Mouse (Mus musculus): ENCODE data around the gene 2200002D01Rik. TPM values are rescaled to one million over a fixed set of nuclear protein-coding genes. Genes with fewer than 3 reads are reported as not detected.

Gene 2200002D01Rik
- 836 and 862 TPM in 2 replicates for polyA plus RNA-seq (2015; fragmentation: Nextera tagmentation; extraction: Ambion mirVana)

GRCm38 (mm10) chr7:29248261-29248841 lies at the start of gene 2200002D01Rik:
TSS of gene 2200002D01Rik (minus strand) at chr7:29248466.
- peaks cover 16% of the 10 kb centered on the region; the same call in 1 of the 2 replicates for H3K4me1 ChIP-seq (replicated peaks; ENCODE audit: control insufficient read depth, insufficient read depth, low read length)
- TF ChIP-seq CTCF (IDR thresholded peaks at IDR 0.05; ENCODE audit: low read depth): peak; percentile 57
- WGBS: 27% methylated on average over 20 of the region's 20 CpGs
- peak within 1 kb of the TSS; percentile 57 for H3K4me3 ChIP-seq (ENCODE audit: low read depth, low read length)
- H3K9ac ChIP-seq (ENCODE audit: low read depth, low read length): peak within 1 kb of the TSS; percentile 70
- H3K4me2 ChIP-seq (replicated peaks; ENCODE audit: low read depth): peak within 1 kb of the TSS; percentile 67
- H3K27ac ChIP-seq (ENCODE audit: low read depth, low read length): peak within 1 kb of the TSS; percentile 97
- no peaks in the 10 kb centered on the region for H3K27me3 ChIP-seq (replicated peaks; ENCODE audit: control insufficient read depth, insufficient read depth, low read length)
- H3K9me3 ChIP-seq (ENCODE audit: control insufficient read depth): no peaks in the 10 kb centered on the region
- H3K36me3 ChIP-seq (ENCODE audit: control insufficient read depth, insufficient read depth): peaks cover 18% of the 10 kb centered on the region; the same call in 1 of the 2 replicates
- peak; percentile 76 for ATAC-seq

- 6% methylated on average over 10 of the region's 10 CpGs for WGBS
- 0 out of 2 replicates have a peak overlapping the region, but pooled peaks have one; percentile 40 for H3K4me2 ChIP-seq (replicated peaks; ENCODE audit: low read depth)
- no peak for ATAC-seq
Measured at GRCm38 (mm10) chr7:29296998-29297397, 48.7 kb upstream of the 2200002D01Rik start.

GRCm38 (mm10) chr7:29295861-29296647 lies 47.8 kb upstream of the 2200002D01Rik start:
- TF ChIP-seq CTCF (IDR thresholded peaks at IDR 0.05; ENCODE audit: low read depth): no peak
- WGBS: 77% methylated on average over 24 of the region's 24 CpGs
- no peaks in the 10 kb centered on the region for H3K36me3 ChIP-seq (ENCODE audit: control insufficient read depth, insufficient read depth)
- H3K9ac ChIP-seq (ENCODE audit: low read depth, low read length): no peak overlapping the region
- H3K9me3 ChIP-seq (ENCODE audit: control insufficient read depth): no peaks in the 10 kb centered on the region
- no peak for ATAC-seq
- 0 out of 2 replicates have a peak, but pooled peaks cover 3% of the 10 kb centered on the region for H3K4me1 ChIP-seq (replicated peaks; ENCODE audit: control insufficient read depth, insufficient read depth, low read length)
- no peak overlapping the region for H3K27ac ChIP-seq (ENCODE audit: low read depth, low read length)
- H3K4me3 ChIP-seq (ENCODE audit: low read depth, low read length): no peak overlapping the region
- H3K27me3 ChIP-seq (replicated peaks; ENCODE audit: control insufficient read depth, insufficient read depth, low read length): no peaks in the 10 kb centered on the region
- H3K4me2 ChIP-seq (replicated peaks; ENCODE audit: low read depth): no peak overlapping the region

More at GRCm38 (mm10) chr7:29296998-29297397, 48.7 kb upstream of the 2200002D01Rik start:
- Histone ChIP-seq H3K9me3 (ENCODE audit: control insufficient read depth) (no peaks in the 10 kb centered on the region), H3K36me3 (ENCODE audit: control insufficient read depth, insufficient read depth) (no peaks in the 10 kb centered on the region), H3K27ac (ENCODE audit: low read depth, low read length) (no peak overlapping the region), H3K4me3 (ENCODE audit: low read depth, low read length) (no peak overlapping the region), H3K27me3 (replicated peaks; ENCODE audit: control insufficient read depth, insufficient read depth, low read length) (no peaks in the 10 kb centered on the region), H3K9ac (ENCODE audit: low read depth, low read length) (no peak overlapping the region), H3K4me1 (replicated peaks; ENCODE audit: control insufficient read depth, insufficient read depth, low read length) (0 out of 2 replicates have a peak, but pooled peaks cover 3% of the 10 kb centered on the region)
- TF ChIP-seq CTCF (IDR thresholded peaks at IDR 0.05; ENCODE audit: low read depth): peak; percentile 89

GRCm38 (mm10) chr7:29294111-29294761 lies 46.0 kb upstream of the 2200002D01Rik start:
- no peak overlapping the region for H3K27ac ChIP-seq (ENCODE audit: low read depth, low read length)
- ATAC-seq: no peak
- H3K4me2 ChIP-seq (replicated peaks; ENCODE audit: low read depth): no peak overlapping the region
- H3K9me3 ChIP-seq (ENCODE audit: control insufficient read depth): no peaks in the 10 kb centered on the region
- no peaks in the 10 kb centered on the region for H3K36me3 ChIP-seq (ENCODE audit: control insufficient read depth, insufficient read depth)
- H3K4me3 ChIP-seq (ENCODE audit: low read depth, low read length): no peak overlapping the region
- no peaks in the 10 kb centered on the region for H3K27me3 ChIP-seq (replicated peaks; ENCODE audit: control insufficient read depth, insufficient read depth, low read length)
- TF ChIP-seq CTCF (IDR thresholded peaks at IDR 0.05; ENCODE audit: low read depth): no peak
- WGBS: 82% methylated on average over 13 of the region's 13 CpGs
- no peak overlapping the region for H3K9ac ChIP-seq (ENCODE audit: low read depth, low read length)
- H3K4me1 ChIP-seq (replicated peaks; ENCODE audit: control insufficient read depth, insufficient read depth, low read length): 0 out of 2 replicates have a peak, but pooled peaks cover 3% of the 10 kb centered on the region

- Histone ChIP-seq H3K27me3 (replicated peaks; ENCODE audit: control insufficient read depth, insufficient read depth, low read length) (no peaks in the 10 kb centered on the region), H3K36me3 (ENCODE audit: control insufficient read depth, insufficient read depth) (no peaks in the 10 kb centered on the region), H3K27ac (ENCODE audit: low read depth, low read length) (peak overlapping the region; percentile 21; the same call in 1 of the 2 replicates), H3K4me3 (ENCODE audit: low read depth, low read length) (no peak overlapping the region), H3K4me2 (replicated peaks; ENCODE audit: low read depth) (0 out of 2 replicates have a peak overlapping the region, but pooled peaks have one; percentile 17), H3K4me1 (replicated peaks; ENCODE audit: control insufficient read depth, insufficient read depth, low read length) (0 out of 2 replicates have a peak, but pooled peaks cover 3% of the 10 kb centered on the region), H3K9ac (ENCODE audit: low read depth, low read length) (no peak overlapping the region), H3K9me3 (ENCODE audit: control insufficient read depth) (no peaks in the 10 kb centered on the region)
- TF ChIP-seq CTCF (IDR thresholded peaks at IDR 0.05; ENCODE audit: low read depth): no peak
- WGBS: 40% methylated on average over 19 of the region's 19 CpGs
- ATAC-seq: no peak
Measured at GRCm38 (mm10) chr7:29293131-29294065, 45.1 kb upstream of the 2200002D01Rik start.
